Mouse (Mus musculus) Patski (cell line): ENCODE measurements around the gene Megf8. TPM values are rescaled to one million over a fixed set of nuclear protein-coding genes. Genes with fewer than 3 reads are reported as not detected.

Experiments
- ATAC-seq: fragments of 100-300 bp; one replicate; pipeline ENCODE4 v1.8.0; 2021
- CTCF ChIA-PET: fragments of 350-600 bp; sonication (Branson Sonifier 250); formaldehyde crosslinking; loops from one replicate; lab custom pipeline; 2022; ENCODE audit warnings: inconsistent platforms; lab: Charles Lee
- POLR2A ChIA-PET: fragments of 350-600 bp; sonication (Branson Sonifier 250); formaldehyde crosslinking; loops from one replicate; lab custom pipeline; 2022; ENCODE audit warnings: antibody characterized with exemption, inconsistent platforms; lab: Charles Lee
- DNase-seq: peaks from one replicate; pipeline ENCODE4 v3.0.0-alpha.2; 2011; ENCODE audit warnings: low read depth, low spot score
- H3K27me3 ChIP-seq: fragments of 371-371 bp; one replicate; pipeline ENCODE4 v1.5.1; 2021
- CTCF ChIP-seq: fragments of 100-300 bp; IDR thresholded peaks from one replicate; pipeline ENCODE4 v1.5.1; 2021
- in situ Hi-C: fragments of 300-500 bp; cut with MboI; formaldehyde crosslinking; loops from 3 replicates; pipeline ENCODE4 v1.11.1; 2018; ENCODE audit warnings: low pct_unique_long_range_greater_than_20kb, mixed read lengths
- polyA plus RNA-seq: library from polyadenylated mRNA; unstranded; gene quantifications from one replicate; pipeline ENCODE4 v1.2.3, GENCODE M21; 2021

Megf8 gene
- polyA plus RNA-seq, 1 experiment from 2014 or later, result 105 TPM

DNA sequence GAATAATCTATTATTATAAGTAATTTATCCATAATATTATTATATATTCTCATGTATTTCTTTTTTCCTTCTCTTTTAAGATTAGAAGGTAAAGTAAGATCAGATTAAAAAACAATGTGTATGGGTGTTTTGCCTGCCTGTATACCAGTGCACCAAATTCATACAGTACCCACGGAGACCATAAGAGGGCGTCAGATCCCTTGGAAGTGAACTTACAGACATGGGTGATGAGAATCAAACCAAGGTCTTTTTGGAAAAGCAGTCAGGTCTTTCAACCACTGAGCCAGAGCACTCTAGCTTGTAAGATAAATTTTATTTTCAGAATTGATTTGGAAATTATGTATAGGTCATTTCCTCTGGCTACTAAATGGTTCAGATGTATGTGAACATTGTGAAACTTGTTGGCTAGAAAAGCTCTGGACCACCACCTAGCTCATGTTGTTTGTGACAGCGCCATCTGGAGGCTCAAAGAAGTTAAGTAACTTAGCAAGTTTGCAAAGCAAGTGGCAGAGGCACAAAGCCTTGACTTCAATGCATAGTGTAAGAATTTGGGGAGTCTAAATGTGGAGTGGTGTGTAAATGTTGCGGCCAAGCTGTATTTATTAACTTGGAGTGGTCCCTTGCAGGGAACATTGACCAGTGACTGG lies 92.3 kb downstream of the Megf8 start:
- TF ChIP-seq CTCF, result peak; percentile 70
- in situ Hi-C loops, result no loop called here
- no peak for DNase-seq
- no peaks in the 10 kb centered on the region for H3K27me3 ChIP-seq
- POLR2A ChIA-PET, result interaction anchor here (0.6 kb wide), 1 partner anchor 11 kb away, joined by 4 read pairs; no protein-coding TSS in a partner anchor
- ATAC-seq, result no peak
- CTCF ChIA-PET, result interaction anchor here (0.8 to 2.1 kb wide), 18 partner anchors 9 to 303 kb away, joined by 3 to 10 read pairs (median 3); partner anchors contain the start of genes Dedd2, Lipe, Megf8 and Zfp526

- no peak for TF ChIP-seq CTCF
- in situ Hi-C loops, result no loop called here
- DNase-seq (no peak), ATAC-seq (peak; percentile 74)
- ChIA-PET CTCF (interaction anchor here (1.0 to 3.1 kb wide), 3 partner anchors 8 to 113 kb away, joined by 3 to 14 read pairs (median 6); no protein-coding TSS in a partner anchor), POLR2A (no interaction called here)
- H3K27me3 ChIP-seq, result no peaks in the 10 kb centered on the region
Measured at GRCm38 (mm10) chr7:25410969-25411615, 94.1 kb downstream of the Megf8 start.

DNA sequence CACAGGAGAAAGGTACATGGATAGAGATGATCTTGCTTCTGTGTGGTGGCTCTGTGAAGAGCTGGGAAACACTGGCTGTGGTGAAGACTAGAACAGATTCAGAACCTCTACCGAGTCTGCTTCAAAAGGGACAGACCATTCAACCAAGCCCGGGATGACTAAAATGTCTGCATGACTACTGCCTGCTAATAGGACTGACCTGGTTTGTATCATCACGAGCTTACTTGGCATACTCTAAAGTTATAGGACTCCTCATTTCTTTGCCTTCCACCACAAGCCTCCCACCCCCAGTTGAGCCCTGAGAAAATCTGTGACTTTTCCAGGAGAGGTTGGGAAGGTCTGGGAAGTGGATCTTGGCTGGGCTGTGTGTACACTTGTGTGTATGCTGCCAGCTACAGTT lies 94.9 kb downstream of the Megf8 start:
- no peaks in the 10 kb centered on the region for H3K27me3 ChIP-seq
- DNase-seq (no peak), ATAC-seq (no peak)
- CTCF ChIA-PET, result interaction anchor here (1.0 to 3.1 kb wide), 2 partner anchors 9 to 32 kb away, joined by 3 to 14 read pairs; no protein-coding TSS in a partner anchor
- POLR2A ChIA-PET, result no interaction called here
- in situ Hi-C loops, result no loop called here
- no peak for TF ChIP-seq CTCF

GRCm38 (mm10) chr7:25412833-25413441 lies 96.0 kb downstream of the Megf8 start, which contains the start of gene Cxcl17:
Gene Cxcl17, minus strand, starts transcription at chr7:25412886.
- TF ChIP-seq CTCF, result no peak
- in situ Hi-C loops, result no loop called here
- DNase-seq (no peak), ATAC-seq (no peak)
- no peaks in the 10 kb centered on the region for H3K27me3 ChIP-seq
- ChIA-PET POLR2A (no interaction called here), CTCF (interaction anchor here (3.1 kb wide), 1 partner anchor 10 kb away, joined by 14 read pairs; no protein-coding TSS in a partner anchor)

Other genes starting within 250 kb of the Megf8 start
- gene Grik5, start 244.8 kb upstream of the Megf8 start, polyA plus RNA-seq, result 49.5 TPM
- gene Zfp574, start 244.6 kb upstream of the Megf8 start, polyA plus RNA-seq, result 30.0 TPM
- gene Pou2f2, start 137.4 kb upstream of the Megf8 start, polyA plus RNA-seq, result 0.09 TPM
- 18.1 TPM for gene Dedd2, start 96.5 kb upstream of the Megf8 start, polyA plus RNA-seq
- gene Zfp526, start 95.7 kb upstream of the Megf8 start, polyA plus RNA-seq, result 7.6 TPM
- gene Gsk3a, start 79.3 kb upstream of the Megf8 start, polyA plus RNA-seq, result 93.7 TPM
- gene Erf, start 66.4 kb upstream of the Megf8 start, polyA plus RNA-seq, result 45.9 TPM
- 138 TPM for gene Cic, start 49.5 kb upstream of the Megf8 start, polyA plus RNA-seq
- gene Pafah1b3, start 19.2 kb upstream of the Megf8 start, polyA plus RNA-seq, result 157 TPM
- 0.18 TPM for gene Prr19, start 15.8 kb upstream of the Megf8 start, polyA plus RNA-seq
- 1.7 TPM for gene Tmem145, start 11.1 kb upstream of the Megf8 start, polyA plus RNA-seq
- not detected for gene Cnfn, start 52.6 kb downstream of the Megf8 start, polyA plus RNA-seq
- 13.2 TPM for gene Lipe, start 81.5 kb downstream of the Megf8 start, polyA plus RNA-seq
- gene Cxcl17, start 95.7 kb downstream of the Megf8 start, polyA plus RNA-seq, result 0.10 TPM
- gene Ceacam1, start 160.4 kb downstream of the Megf8 start, polyA plus RNA-seq, result 1.2 TPM
- gene Ceacam2, start 222.7 kb downstream of the Megf8 start, polyA plus RNA-seq, result 0.28 TPM